20 mouse cellular contexts compared by ENCODE assay signal in genomic region chr3:157884081-157884643, GRCm38 (mm10). TPM values are rescaled to one million over a fixed set of nuclear protein-coding genes. Genes with fewer than 3 reads are reported as not detected.
DNase-seq lines count a peak whose midpoint lies in the region; ATAC-seq and TF ChIP-seq lines count a peak whose summit lies in the region.
"Had no signal": no experiment of that assay in that cellular context is flagged by ENCODE, and none has a peak within 500 bp of the region (broad histone marks: within the 10 kb centered on the region; RNA-seq: fewer than 3 reads in every experiment).

No protein-coding gene starts in this region.

- no peaks in the 10 kb centered on the region for H3K27me3 ChIP-seq in forebrain, postnatal 0 days (ENCODE audit: insufficient read depth, low read length)
- H3K27me3 ChIP-seq in forebrain, embryonic 13.5 days: no peaks in the 10 kb centered on the region
- H3K27me3 ChIP-seq in small intestine, adult 2 months (ENCODE audit: control insufficient read depth, insufficient read depth, low read length): no peaks in the 10 kb centered on the region
- no peaks in the 10 kb centered on the region for H3K27me3 ChIP-seq in neural tube, embryonic 15.5 days (replicated peaks)
- H3K27me3 ChIP-seq: embryonic facial prominence, embryonic 15.5 days; heart, embryonic 15.5 days; hindbrain, embryonic 12.5 days; limb, embryonic 13.5 days; midbrain, embryonic 15.5 days had no signal

- TF ChIP-seq CTCF in forebrain, postnatal 0 days (IDR thresholded peaks at IDR 0.05; ENCODE audit: low read depth): no peak
- no peak for TF ChIP-seq CTCF in small intestine, adult 2 months (IDR thresholded peaks at IDR 0.05; ENCODE audit: extremely low read depth, insufficient read length, insufficient replicate concordance, low read depth, low read length)

- H3K4me2 ChIP-seq in forebrain, postnatal 0 days (ENCODE audit: low read depth): no peak overlapping the region
- no peak overlapping the region for H3K4me2 ChIP-seq in forebrain, embryonic 13.5 days
- no peak overlapping the region for H3K4me2 ChIP-seq in neural tube, embryonic 15.5 days
- H3K4me2 ChIP-seq: embryonic facial prominence, embryonic 15.5 days; heart, embryonic 15.5 days; hindbrain, embryonic 12.5 days; limb, embryonic 13.5 days; midbrain, embryonic 15.5 days had no signal

- no peak for TF ChIP-seq POLR2A in small intestine, adult 2 months (IDR thresholded peaks at IDR 0.05; ENCODE audit: low read depth, low read length)

- ATAC-seq in forebrain, postnatal 0 days: peak; percentile 67
- ATAC-seq in forebrain, embryonic 13.5 days: no peak
- no peak for ATAC-seq in neural tube, embryonic 15.5 days (ENCODE audit: low FRiP score)
- ATAC-seq: forebrain, embryonic 16.5 days; intestine, embryonic 16.5 days; midbrain, embryonic 15.5 days had no signal

- peak; percentile 35 for DNase-seq in forebrain, postnatal 0 days
- peak; percentile 22 for DNase-seq in right cerebral cortex, adult 18-20 months
- no peak for DNase-seq in right cerebral cortex, postnatal 4 days
- peak; percentile 60 for DNase-seq in brain, adult 2 months (ENCODE audit: low read depth, low spot score)
- no peak for DNase-seq in cerebellum, adult 18-20 months
- DNase-seq: cerebellum, adult 11 months; heart, adult 11 months; kidney, postnatal 25 days; lung, adult 18-20 months; thymus, adult 18-20 months had no signal

- no peaks in the 10 kb centered on the region for H3K9me3 ChIP-seq in forebrain, postnatal 0 days (ENCODE audit: low read length)
- H3K9me3 ChIP-seq in forebrain, embryonic 13.5 days (replicated peaks): no peaks in the 10 kb centered on the region
- no peaks in the 10 kb centered on the region for H3K9me3 ChIP-seq in neural tube, embryonic 15.5 days (replicated peaks)
- H3K9me3 ChIP-seq: embryonic facial prominence, embryonic 15.5 days; heart, embryonic 15.5 days; hindbrain, embryonic 12.5 days; limb, embryonic 13.5 days; midbrain, embryonic 15.5 days had no signal

- H3K27ac ChIP-seq in forebrain, postnatal 0 days (ENCODE audit: low read depth, low read length): no peak overlapping the region
- no peak overlapping the region for H3K27ac ChIP-seq in forebrain, embryonic 13.5 days
- peak overlapping the region; percentile 75; the same call in 1 of the 2 replicates for H3K27ac ChIP-seq in small intestine, adult 2 months (ENCODE audit: insufficient read depth, low read depth, low read length)
- no peak overlapping the region for H3K27ac ChIP-seq in neural tube, embryonic 15.5 days (replicated peaks)
- H3K27ac ChIP-seq: embryonic facial prominence, embryonic 15.5 days; heart, embryonic 15.5 days; hindbrain, embryonic 12.5 days; limb, embryonic 13.5 days; midbrain, embryonic 15.5 days had no signal

- WGBS in forebrain, postnatal 0 days: 79% methylated on average over 6 of the region's 6 CpGs
- WGBS in forebrain, embryonic 13.5 days: 93% methylated on average over 6 of the region's 6 CpGs
- 48% methylated on average over 6 of the region's 6 CpGs for WGBS in small intestine, adult 2 months
- WGBS in neural tube, embryonic 15.5 days: 92% methylated on average over 6 of the region's 6 CpGs

- H3K36me3 ChIP-seq in forebrain, postnatal 0 days (ENCODE audit: insufficient read depth): no peaks in the 10 kb centered on the region
- H3K36me3 ChIP-seq in forebrain, embryonic 13.5 days (ENCODE audit: poor library complexity, severe bottlenecking): no peaks in the 10 kb centered on the region
- H3K36me3 ChIP-seq in small intestine, adult 2 months (ENCODE audit: control insufficient read depth, insufficient read depth, low read length): no peaks in the 10 kb centered on the region
- H3K36me3 ChIP-seq in neural tube, embryonic 15.5 days: no peaks in the 10 kb centered on the region
- H3K36me3 ChIP-seq: embryonic facial prominence, embryonic 15.5 days; heart, embryonic 15.5 days; hindbrain, embryonic 12.5 days; limb, embryonic 13.5 days; midbrain, embryonic 15.5 days had no signal

- H3K4me1 ChIP-seq in forebrain, postnatal 0 days (ENCODE audit: insufficient read depth): no peaks in the 10 kb centered on the region
- H3K4me1 ChIP-seq in forebrain, embryonic 13.5 days: no peaks in the 10 kb centered on the region
- peaks cover 8% of the 10 kb centered on the region; the same call in 1 of the 2 replicates for H3K4me1 ChIP-seq in small intestine, adult 2 months (ENCODE audit: control insufficient read depth, insufficient read depth, insufficient read length, low read length)
- H3K4me1 ChIP-seq in neural tube, embryonic 15.5 days: no peaks in the 10 kb centered on the region
- H3K4me1 ChIP-seq: embryonic facial prominence, embryonic 15.5 days; heart, embryonic 15.5 days; hindbrain, embryonic 12.5 days; limb, embryonic 13.5 days; midbrain, embryonic 15.5 days had no signal

- no peak overlapping the region for H3K4me3 ChIP-seq in forebrain, postnatal 0 days (ENCODE audit: low read depth, low read length)
- no peak overlapping the region for H3K4me3 ChIP-seq in forebrain, embryonic 13.5 days
- H3K4me3 ChIP-seq in small intestine, adult 2 months (ENCODE audit: low read depth, low read length): no peak overlapping the region
- H3K4me3 ChIP-seq in neural tube, embryonic 15.5 days (replicated peaks): no peak overlapping the region
- H3K4me3 ChIP-seq: embryonic facial prominence, embryonic 15.5 days; heart, embryonic 15.5 days; hindbrain, embryonic 12.5 days; limb, embryonic 13.5 days; midbrain, embryonic 15.5 days had no signal

- H3K9ac ChIP-seq in forebrain, postnatal 0 days: no peak overlapping the region
- H3K9ac ChIP-seq in forebrain, embryonic 13.5 days: no peak overlapping the region
- no peak overlapping the region for H3K9ac ChIP-seq in neural tube, embryonic 15.5 days (replicated peaks)
- H3K9ac ChIP-seq: embryonic facial prominence, embryonic 15.5 days; heart, embryonic 15.5 days; hindbrain, embryonic 12.5 days; limb, embryonic 13.5 days; midbrain, embryonic 15.5 days had no signal

RNA-seq across cellular contexts. Expression of gene Cth, which starts 40.7 kb away (rescaled TPM):
- total RNA-seq in forebrain, postnatal 0 days (2014; rRNA removed): 2.1 and 3.2 TPM in 2 replicates
- 1.7 and 2.1 TPM in 2 replicates for polyA plus RNA-seq in forebrain, postnatal 0 days (2015; fragmentation: Nextera tagmentation; extraction: Ambion mirVana)
- 7.3 and 8.8 TPM in 2 replicates for polyA plus RNA-seq in forebrain, embryonic 13.5 days (2015; fragmentation: Nextera tagmentation; extraction: Ambion mirVana)
- polyA plus RNA-seq in small intestine, adult 2 months (2012; rRNA removed): 9.9 and 15.2 TPM in 2 replicates
- polyA plus RNA-seq in neural tube, embryonic 15.5 days (2015; fragmentation: Nextera tagmentation; extraction: Ambion mirVana): 2.3 and 8.8 TPM in 2 replicates

Comparison
In these comparisons a context has a peak if more than half of its experiments do, and no peak if none do; other contexts are left out.
1. DNase-seq: peak in forebrain, postnatal 0 days (single experiment), right cerebral cortex, adult 18-20 months (single experiment) and brain, adult 2 months (single experiment); none in right cerebral cortex, postnatal 4 days (single experiment) and cerebellum, adult 18-20 months (0 of 2).